In the genomic region with DNA sequence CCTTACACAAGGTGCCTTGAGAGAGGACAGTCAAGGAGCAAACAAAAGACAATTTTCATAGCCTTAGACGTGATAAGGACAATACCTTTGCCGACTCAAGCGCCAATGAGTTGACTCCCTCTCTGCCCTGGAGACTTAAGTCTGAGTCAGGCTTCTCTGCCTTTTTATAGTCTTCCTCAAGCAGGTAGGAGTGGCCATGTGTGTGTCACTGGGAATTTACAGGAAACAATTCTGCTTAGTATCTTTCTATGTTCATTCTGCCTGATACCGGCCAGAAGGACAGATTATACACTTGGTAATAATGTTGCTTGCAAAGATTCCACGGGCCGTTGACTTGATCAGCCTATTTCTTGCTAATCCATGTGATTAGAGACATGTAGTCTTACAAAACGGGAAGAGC, we compare ENCODE assay signal across 31 mouse cellular contexts. TPM values are rescaled to one million over a fixed set of nuclear protein-coding genes. Genes with fewer than 3 reads are reported as not detected.
DNase-seq lines count a peak whose midpoint lies in the region; ATAC-seq and TF ChIP-seq lines count a peak whose summit lies in the region.
"Had no signal": no experiment of that assay in that cellular context is flagged by ENCODE, and none has a peak within 500 bp of the region (broad histone marks: within the 10 kb centered on the region; RNA-seq: fewer than 3 reads in every experiment).

TSS of gene Il1a (minus strand) at position 137 of the 400 bp plus-strand sequence.

- H3K9me3 ChIP-seq in intestine, embryonic 14.5 days (ENCODE audit: control insufficient read depth, low read length) = no peaks in the 10 kb centered on the region
- H3K9me3 ChIP-seq in intestine, embryonic 16.5 days (ENCODE audit: control insufficient read depth, low read length) = no peaks in the 10 kb centered on the region
- no peaks in the 10 kb centered on the region for H3K9me3 ChIP-seq in megakaryocyte, embryonic 14.5 days
- H3K9me3 ChIP-seq in stomach, postnatal 0 days (ENCODE audit: control insufficient read depth, low read length) = no peaks in the 10 kb centered on the region
- H3K9me3 ChIP-seq: embryonic facial prominence, embryonic 12.5 days; embryonic facial prominence, embryonic 15.5 days; G1E; heart, embryonic 12.5 days; heart, embryonic 15.5 days had no signal

- no peak within 1 kb of the TSS for H3K9ac ChIP-seq in intestine, embryonic 14.5 days (ENCODE audit: low read length)
- H3K9ac ChIP-seq in intestine, embryonic 16.5 days (ENCODE audit: low read depth, low read length) = no peak within 1 kb of the TSS
- no peak within 1 kb of the TSS for H3K9ac ChIP-seq in stomach, postnatal 0 days (ENCODE audit: low read length)
- H3K9ac ChIP-seq: embryonic facial prominence, embryonic 12.5 days; embryonic facial prominence, embryonic 15.5 days; forebrain, postnatal 0 days; heart, embryonic 12.5 days; heart, embryonic 15.5 days; hindbrain, embryonic 14.5 days had no signal

- H3K36me3 ChIP-seq in intestine, embryonic 14.5 days (ENCODE audit: control insufficient read depth, insufficient read depth, low read length) = no peaks in the 10 kb centered on the region
- no peaks in the 10 kb centered on the region for H3K36me3 ChIP-seq in intestine, embryonic 16.5 days (ENCODE audit: control insufficient read depth, insufficient read depth, low read length)
- peaks cover 42% of the 10 kb centered on the region for H3K36me3 ChIP-seq in megakaryocyte, embryonic 14.5 days (replicated peaks; ENCODE audit: low read length)
- H3K36me3 ChIP-seq in stomach, postnatal 0 days (ENCODE audit: control insufficient read depth, insufficient read depth, low read length) = no peaks in the 10 kb centered on the region
- H3K36me3 ChIP-seq: embryonic facial prominence, embryonic 12.5 days; embryonic facial prominence, embryonic 15.5 days; G1E; heart, embryonic 12.5 days; heart, embryonic 15.5 days had no signal

- no peak within 1 kb of the TSS for H3K27ac ChIP-seq in intestine, embryonic 14.5 days (ENCODE audit: low read depth)
- H3K27ac ChIP-seq in intestine, embryonic 16.5 days (ENCODE audit: low read length) = no peak within 1 kb of the TSS
- no peak within 1 kb of the TSS for H3K27ac ChIP-seq in stomach, postnatal 0 days (replicated peaks)
- H3K27ac ChIP-seq: embryonic facial prominence, embryonic 12.5 days; embryonic facial prominence, embryonic 15.5 days; gastrocnemius, adult 2 months; heart, embryonic 15.5 days; hindbrain, embryonic 14.5 days had no signal

- no peak for ATAC-seq in intestine, embryonic 14.5 days (replicated peaks; ENCODE audit: low FRiP score, low TSS enrichment, low read depth)
- no peak for ATAC-seq in intestine, embryonic 16.5 days
- no peak for ATAC-seq in megakaryocyte, adult 5-6 weeks (ENCODE audit: poor library complexity, severe bottlenecking)
- no peak for ATAC-seq in stomach, postnatal 0 days (ENCODE audit: low FRiP score, low TSS enrichment)
- ATAC-seq: forebrain, embryonic 14.5 days; forebrain, postnatal 0 days; Patski had no signal

- TF ChIP-seq CTCF in stomach, postnatal 0 days (IDR thresholded peaks at IDR 0.05; ENCODE audit: low read depth) = no peak

- H3K4me2 ChIP-seq in intestine, embryonic 14.5 days (ENCODE audit: low read length) = no peak within 1 kb of the TSS
- H3K4me2 ChIP-seq in intestine, embryonic 16.5 days (ENCODE audit: low read depth, low read length) = no peak within 1 kb of the TSS
- H3K4me2 ChIP-seq in stomach, postnatal 0 days (replicated peaks; ENCODE audit: low read depth) = no peak within 1 kb of the TSS
- H3K4me2 ChIP-seq: embryonic facial prominence, embryonic 12.5 days; embryonic facial prominence, embryonic 15.5 days; heart, embryonic 12.5 days; heart, embryonic 15.5 days; hindbrain, embryonic 14.5 days had no signal

- no peak within 1 kb of the TSS for H3K4me3 ChIP-seq in intestine, embryonic 14.5 days (ENCODE audit: low read depth, low read length)
- H3K4me3 ChIP-seq in intestine, embryonic 16.5 days (ENCODE audit: low read length) = no peak within 1 kb of the TSS
- H3K4me3 ChIP-seq in megakaryocyte, embryonic 14.5 days (replicated peaks) = peak within 1 kb of the TSS; percentile 87
- H3K4me3 ChIP-seq in stomach, postnatal 0 days (ENCODE audit: low read depth, low read length) = no peak within 1 kb of the TSS
- H3K4me3 ChIP-seq: embryonic facial prominence, embryonic 12.5 days; embryonic facial prominence, embryonic 15.5 days; gastrocnemius, adult 2 months; heart, embryonic 12.5 days; heart, embryonic 15.5 days had no signal

- TF ChIP-seq EP300 in stomach, postnatal 0 days (optimal IDR thresholded peaks at IDR 0.05) = no peak

- H3K27me3 ChIP-seq in intestine, embryonic 14.5 days (replicated peaks; ENCODE audit: control insufficient read depth, insufficient read depth, low read length) = no peaks in the 10 kb centered on the region
- no peaks in the 10 kb centered on the region for H3K27me3 ChIP-seq in intestine, embryonic 16.5 days (replicated peaks; ENCODE audit: control insufficient read depth, insufficient read depth, low read length)
- H3K27me3 ChIP-seq in megakaryocyte, embryonic 14.5 days (replicated peaks) = no peaks in the 10 kb centered on the region
- no peaks in the 10 kb centered on the region for H3K27me3 ChIP-seq in stomach, postnatal 0 days (ENCODE audit: control insufficient read depth, insufficient read depth, low read length)
- H3K27me3 ChIP-seq: CH12.LX; embryonic facial prominence, embryonic 12.5 days; embryonic facial prominence, embryonic 15.5 days; heart, embryonic 12.5 days; heart, embryonic 15.5 days; Patski had no signal

- peak; percentile 13 for DNase-seq in intestine, embryonic 14.5 days (ENCODE audit: low spot score)
- DNase-seq in layer of hippocampus, adult 9-11 months = peak; percentile 24
- no peak for DNase-seq in layer of hippocampus, adult 18-20 months (ENCODE audit: low spot score in 2 of 2)
- DNase-seq in stomach, postnatal 0 days (ENCODE audit: low spot score) = no peak
- DNase-seq: adrenal gland, postnatal 10 days; adrenal gland, postnatal 36 days; B cell, adult 2 months; cerebellum, adult 11 months; cerebellum, adult 2 months; cerebellum, adult 9-11 months; cerebellum, postnatal 25 days; forebrain, postnatal 0 days; gastrocnemius, adult 2 months; gastrocnemius, postnatal 14 days; heart, adult 18-20 months; heart, postnatal 10 days; heart, postnatal 4 days had no signal

- no peaks in the 10 kb centered on the region for H3K4me1 ChIP-seq in intestine, embryonic 14.5 days (replicated peaks; ENCODE audit: control insufficient read depth, insufficient read depth, low read length)
- H3K4me1 ChIP-seq in intestine, embryonic 16.5 days (ENCODE audit: control insufficient read depth, insufficient read depth, low read length) = no peaks in the 10 kb centered on the region
- H3K4me1 ChIP-seq in megakaryocyte, embryonic 14.5 days = peaks cover 90% of the 10 kb centered on the region
- H3K4me1 ChIP-seq in stomach, postnatal 0 days (replicated peaks; ENCODE audit: control insufficient read depth, insufficient read depth) = no peaks in the 10 kb centered on the region
- H3K4me1 ChIP-seq: embryonic facial prominence, embryonic 12.5 days; embryonic facial prominence, embryonic 15.5 days; heart, embryonic 12.5 days; heart, embryonic 15.5 days had no signal

- 82% methylated on average over 7 of the region's 7 CpGs for WGBS in intestine, embryonic 14.5 days
- WGBS in intestine, embryonic 16.5 days = 78% methylated on average over 7 of the region's 7 CpGs
- 73% methylated on average over 7 of the region's 7 CpGs for WGBS in stomach, postnatal 0 days

RNA-seq across cellular contexts. Expression of gene Il1a, which starts in this region (rescaled TPM):
- 0.15 TPM in 1 of 2 replicates, not detected in the other for polyA plus RNA-seq in intestine, embryonic 14.5 days (2014; fragmentation: Nextera tagmentation; extraction: Ambion mirVana)
- 1.3 and 3.1 TPM in 2 replicates for polyA plus RNA-seq in intestine, embryonic 16.5 days (2015; fragmentation: Nextera tagmentation; extraction: Ambion mirVana)
- under 1 TPM; 0.47 to 0.71 TPM for total RNA-seq in layer of hippocampus, adult 18-20 months (2021)
- 1.3 TPM in 1 of 2 replicates, not detected in the other for polyA plus RNA-seq in megakaryocyte, embryonic 14.5 days (2012; ENCODE audit: insufficient read depth, low replicate concordance)
- total RNA-seq in megakaryocyte, adult 5-6 weeks (2015) = not detected in 2 replicates
- total RNA-seq in megakaryocyte, adult 5-6 weeks (2017) = 0.15 TPM in 1 of 2 replicates, not detected in the other
- 4.6 and 5.8 TPM in 2 replicates for polyA plus RNA-seq in stomach, postnatal 0 days (2015; fragmentation: Nextera tagmentation; extraction: Ambion mirVana)
- total RNA-seq: common myeloid progenitor, adult 5-6 weeks; gastrocnemius, adult 2 months; gastrocnemius, postnatal 14 days; gastrocnemius, postnatal 4 days; heart, adult 18-20 months had no signal
- polyA plus RNA-seq: embryonic facial prominence, embryonic 15.5 days; G1E; heart, embryonic 12.5 days had no signal

Comparison
In these comparisons a context has a peak if more than half of its experiments do, and no peak if none do; other contexts are left out.
1. Peak in DNase-seq in intestine, embryonic 14.5 days; RNA of the gene not detected or under 1 TPM.